Mouse (Mus musculus) small intestine, adult 2 months (tissue): ENCODE measurements around the gene Ldlrad2. TPM values are rescaled to one million over a fixed set of nuclear protein-coding genes. Genes with fewer than 3 reads are reported as not detected.

Source experiments
- H3K27ac ChIP-seq: fragments of 200-500 bp; 2 replicates; pipeline ENCODE4 v1.5.1; 2012; ENCODE audit warnings: low read depth, low read length, control low read depth, inconsistent platforms; ENCODE audit not compliant: insufficient read depth
- H3K27me3 ChIP-seq: fragments of 200-500 bp; 2 replicates; pipeline ENCODE4 v1.6.1; 2012; ENCODE audit warnings: mild to moderate bottlenecking, moderate library complexity, low read length, inconsistent platforms; ENCODE audit not compliant: control insufficient read depth, insufficient read depth
- H3K36me3 ChIP-seq: fragments of 200-500 bp; 2 replicates; pipeline ENCODE4 v1.6.1; 2012; ENCODE audit warnings: mild to moderate bottlenecking, low read length, control low read depth, inconsistent platforms; ENCODE audit not compliant: control insufficient read depth, insufficient read depth
- H3K4me1 ChIP-seq: fragments of 200-500 bp; 2 replicates; pipeline ENCODE4 v1.6.1; 2012; ENCODE audit warnings: low read length, inconsistent platforms, mixed read lengths; ENCODE audit not compliant: control insufficient read depth, insufficient read depth, insufficient read length
- H3K4me3 ChIP-seq: fragments of 200-500 bp; 2 replicates; pipeline ENCODE4 v1.5.1; 2012; ENCODE audit warnings: low read depth, mild to moderate bottlenecking, control low read depth, inconsistent platforms, low read length, moderate library complexity
- CTCF ChIP-seq: fragments of 200-500 bp; IDR thresholded peaks from 2 replicates; pipeline ENCODE4 v1.5.1; 2012; ENCODE audit warnings: low read depth, mild to moderate bottlenecking, control low read depth, inconsistent platforms, low read length, moderate library complexity, mixed read lengths; ENCODE audit not compliant: insufficient replicate concordance, insufficient read length; ENCODE audit errors: extremely low read depth
- POLR2A ChIP-seq: fragments of 200-500 bp; IDR thresholded peaks from 2 replicates; pipeline ENCODE4 v1.6.1; 2012; ENCODE audit warnings: low read depth, mild to moderate bottlenecking, control low read depth, inconsistent platforms, low read length, moderate library complexity
- WGBS: fragments of 180-500 bp; shearing (Covaris S2); methylation state at CpG from one replicate; pipeline ENCODE4 v1.1.7; 2018; 5-methylcytosine and 5-hydroxymethylcytosine counted together
- polyA plus RNA-seq: library from polyadenylated mRNA; depleted of rRNA; stranded (reverse); fragments of >200 nt; gene quantifications from 2 replicates; pipeline ENCODE4 v1.2.3, GENCODE M21; 2012; rRNA removed

The Ldlrad2 gene
- polyA plus RNA-seq, 1 experiment: not detected

DNA sequence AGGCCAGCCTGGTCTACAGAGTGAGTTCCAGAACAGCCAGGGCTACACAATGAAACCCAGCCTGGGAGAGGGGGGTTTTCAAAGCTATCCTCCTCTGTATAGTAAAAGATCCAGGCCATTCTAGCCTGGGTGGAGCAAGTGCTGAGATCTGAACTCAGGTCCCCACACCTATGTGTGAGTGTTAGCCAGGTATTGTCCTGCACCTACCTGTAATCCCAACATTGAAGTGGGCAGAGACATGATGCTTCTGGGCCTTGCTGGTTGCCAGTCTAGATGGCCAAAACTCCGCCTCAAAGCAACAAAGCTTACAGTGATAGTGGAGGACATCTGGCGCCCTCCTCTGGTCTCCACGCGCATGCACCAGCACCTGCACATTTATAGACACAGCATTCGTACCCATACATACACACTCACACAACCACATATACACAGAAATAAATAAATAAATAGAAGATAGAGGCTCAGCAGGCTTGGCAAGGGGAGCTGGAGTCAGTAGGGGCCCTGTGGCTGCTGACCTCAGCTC lies 28.3 kb downstream of the Ldlrad2 start:
- Histone ChIP-seq H3K4me1 (peaks cover 11% of the 10 kb centered on the region), H3K27ac (no peak overlapping the region), H3K27me3 (no peaks in the 10 kb centered on the region), H3K36me3 (peaks cover 11% of the 10 kb centered on the region), H3K4me3 (no peak overlapping the region)
- TF ChIP-seq CTCF: peak; percentile 70; the same call in 1 of the 2 replicates
- no peak for TF ChIP-seq POLR2A
- WGBS: 87% methylated on average over 5 of the region's 5 CpGs

DNA sequence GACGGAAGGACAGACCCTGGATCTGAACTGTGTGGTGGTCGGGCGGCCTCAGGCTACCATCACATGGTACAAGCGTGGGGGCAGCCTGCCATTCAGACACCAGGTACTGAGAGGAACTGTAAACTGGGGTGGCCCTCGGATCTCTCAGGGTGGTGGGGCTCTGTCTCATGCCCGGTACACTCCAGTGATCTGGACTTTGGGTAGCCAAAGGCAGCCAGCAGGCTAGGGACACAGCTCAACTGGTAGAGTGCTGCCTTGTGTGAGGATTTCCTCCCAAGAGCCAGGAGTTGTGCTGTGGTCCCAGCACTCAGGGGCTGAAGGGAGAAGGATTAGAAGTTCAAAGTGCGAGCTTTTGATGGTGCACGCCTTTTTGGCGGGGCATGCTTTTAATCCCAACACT lies 28.8 kb downstream of the Ldlrad2 start:
- Histone ChIP-seq H3K36me3 (peaks cover 9% of the 10 kb centered on the region), H3K27ac (no peak overlapping the region), H3K27me3 (no peaks in the 10 kb centered on the region), H3K4me3 (no peak overlapping the region), H3K4me1 (peaks cover 15% of the 10 kb centered on the region)
- whole genome bisulfite sequencing: 97% methylated on average over 9 of the region's 9 CpGs
- TF ChIP-seq POLR2A: no peak
- TF ChIP-seq CTCF: no peak

DNA sequence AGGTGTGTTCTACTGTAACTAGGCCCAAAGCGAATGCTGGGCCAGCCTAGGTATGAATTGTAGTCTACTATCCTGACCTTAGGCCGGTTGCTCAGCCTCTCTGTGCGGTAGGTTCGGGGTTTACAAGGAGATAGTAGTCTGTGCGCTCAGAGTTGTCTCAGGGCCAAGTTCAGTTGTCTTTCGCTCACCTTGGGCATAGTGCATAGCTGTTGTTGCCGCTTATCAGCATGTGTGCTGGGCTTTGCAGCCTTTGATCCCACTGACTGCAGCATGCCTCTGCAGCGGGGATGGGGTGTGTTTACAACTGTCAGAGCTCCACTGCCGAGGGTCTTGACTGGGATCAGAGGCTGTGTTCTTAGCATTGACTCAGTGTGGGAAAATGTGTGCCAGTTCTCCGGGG lies 31.4 kb downstream of the Ldlrad2 start:
- WGBS: 30% methylated on average over 10 of the region's 10 CpGs
- Histone ChIP-seq H3K36me3 (peaks cover 7% of the 10 kb centered on the region; the same call in 1 of the 2 replicates), H3K27me3 (no peaks in the 10 kb centered on the region), H3K27ac (no peak overlapping the region), H3K4me1 (peaks cover 20% of the 10 kb centered on the region), H3K4me3 (no peak overlapping the region)
- TF ChIP-seq POLR2A (no peak), CTCF (no peak)

DNA sequence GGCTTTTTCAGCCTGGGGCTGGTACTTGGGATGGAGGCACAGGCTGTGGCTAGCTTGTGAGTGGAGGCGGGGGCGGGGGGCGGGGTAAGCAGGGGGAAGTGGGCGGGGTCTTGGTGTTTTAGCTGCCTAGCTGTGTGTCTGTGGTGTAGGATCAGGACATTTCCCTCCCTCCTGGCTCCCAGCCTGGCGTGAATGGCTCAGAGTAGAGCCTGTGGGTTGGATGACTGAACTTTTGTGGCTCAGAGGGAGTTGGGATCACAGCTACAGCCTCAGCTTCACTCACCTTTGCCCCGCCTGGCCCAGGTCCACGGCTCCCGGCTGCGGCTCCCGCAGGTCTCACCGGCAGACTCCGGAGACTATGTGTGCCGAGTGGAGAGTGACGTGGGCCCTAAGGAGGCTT lies 34.0 kb downstream of the Ldlrad2 start:
- H3K36me3 ChIP-seq: 0 out of 2 replicates have a peak, but pooled peaks cover 5% of the 10 kb centered on the region

DNA sequence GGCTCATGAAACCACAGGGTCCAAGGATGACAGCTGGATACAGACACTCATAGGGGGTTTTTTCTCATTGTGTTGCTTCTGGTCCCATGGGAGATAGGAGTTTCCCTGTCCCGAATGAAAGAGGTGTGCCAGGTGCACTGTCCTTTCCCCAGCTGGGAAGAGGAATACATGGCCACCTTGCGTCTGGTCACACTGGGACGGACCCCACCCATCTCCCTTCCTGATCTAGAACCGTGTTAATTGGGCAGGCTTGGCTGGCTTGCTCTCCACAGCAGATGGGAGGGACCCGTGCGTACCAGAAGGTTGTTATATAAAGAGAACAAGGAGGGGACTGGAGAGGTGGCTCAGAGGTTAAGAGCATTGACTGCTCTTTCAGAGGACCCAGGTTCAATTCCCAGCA lies 46.5 kb downstream of the Ldlrad2 start:
- H3K27me3 ChIP-seq: no peaks in the 10 kb centered on the region
- H3K36me3 ChIP-seq: 0 out of 2 replicates have a peak, but pooled peaks cover 1% of the 10 kb centered on the region
- 31% methylated on average over 6 of the region's 6 CpGs for WGBS
- H3K4me3 ChIP-seq: no peak overlapping the region
- H3K27ac ChIP-seq: no peak overlapping the region
- no peak for TF ChIP-seq CTCF
- H3K4me1 ChIP-seq: peaks cover 13% of the 10 kb centered on the region; the same call in 1 of the 2 replicates

More for the DNA sequence above, 34.0 kb downstream of the Ldlrad2 start:
- Histone ChIP-seq H3K27me3 (no peaks in the 10 kb centered on the region), H3K27ac (no peak overlapping the region), H3K4me3 (no peak overlapping the region), H3K4me1 (peaks cover 20% of the 10 kb centered on the region)
- no peak for TF ChIP-seq POLR2A
- no peak for TF ChIP-seq CTCF
- 26% methylated on average over 14 of the region's 14 CpGs for WGBS

DNA sequence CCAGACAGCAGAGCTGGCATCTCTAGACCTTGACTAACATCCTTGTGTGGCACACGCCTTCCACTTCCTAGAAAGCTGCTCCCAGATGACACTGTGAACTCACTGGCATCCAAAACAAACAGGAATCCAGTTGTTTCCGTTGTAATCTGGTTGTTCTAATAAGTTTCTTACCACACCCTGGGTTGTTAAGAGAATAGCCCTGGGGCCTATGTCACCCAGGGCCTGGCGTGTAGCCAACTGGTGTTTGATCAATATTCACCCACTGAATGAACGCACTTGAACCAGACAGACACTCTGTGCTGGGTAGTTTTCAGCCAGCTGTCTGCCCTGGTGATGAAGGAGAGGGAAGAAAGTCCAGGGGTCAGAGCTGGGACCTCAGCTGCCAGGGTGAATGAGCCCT lies 47.0 kb downstream of the Ldlrad2 start:
- Histone ChIP-seq H3K36me3 (0 out of 2 replicates have a peak, but pooled peaks cover 1% of the 10 kb centered on the region), H3K4me1 (peaks cover 13% of the 10 kb centered on the region; the same call in 1 of the 2 replicates), H3K27me3 (no peaks in the 10 kb centered on the region), H3K27ac (no peak overlapping the region), H3K4me3 (no peak overlapping the region)
- 23% methylated on average over 4 of the region's 4 CpGs for WGBS
- TF ChIP-seq POLR2A (no peak), CTCF (no peak)

DNA sequence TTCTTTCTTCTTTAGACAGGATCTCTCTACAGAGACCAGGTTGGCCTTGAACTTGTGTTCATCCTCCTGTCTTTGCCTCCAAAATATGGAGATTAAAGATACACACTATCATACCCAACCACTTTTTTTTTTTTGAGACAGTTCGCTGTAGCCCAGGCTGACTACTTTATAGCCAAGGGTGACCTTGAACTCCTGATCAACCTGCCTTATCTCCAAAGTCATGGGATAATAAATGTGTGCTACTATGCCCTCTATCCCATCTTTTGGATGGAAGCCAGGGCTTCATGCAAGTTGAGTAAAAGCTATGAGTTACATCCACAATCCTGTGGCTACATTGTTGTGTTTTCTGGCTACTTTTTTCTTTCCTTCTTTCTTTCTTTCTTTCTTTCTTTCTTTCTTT lies 48.9 kb downstream of the Ldlrad2 start:
- no peak overlapping the region for H3K4me3 ChIP-seq
- H3K4me1 ChIP-seq: peaks cover 13% of the 10 kb centered on the region; the same call in 1 of the 2 replicates
- H3K27me3 ChIP-seq: no peaks in the 10 kb centered on the region
- no peak overlapping the region for H3K27ac ChIP-seq
- H3K36me3 ChIP-seq: peaks cover 6% of the 10 kb centered on the region; the same call in 1 of the 2 replicates
- WGBS: 50% methylated on average over 1 of the region's 1 CpGs
- TF ChIP-seq CTCF: no peak
- TF ChIP-seq POLR2A: no peak

Other genes with a start within 250 kb of the Ldlrad2 start
- 11.5 and 25.9 TPM in 2 replicates for gene Cdc42, start 216.8 kb downstream of the Ldlrad2 start, polyA plus RNA-seq
- gene Cela3a, start 164.8 kb downstream of the Ldlrad2 start, polyA plus RNA-seq: 23.4 TPM in 1 of 2 replicates, not detected in the other
- gene Cela3b, start 144.0 kb downstream of the Ldlrad2 start, polyA plus RNA-seq: 42.4 and 23,172 TPM in 2 replicates
- not detected in 2 replicates for gene 1700013G24Rik, start 121.3 kb downstream of the Ldlrad2 start, polyA plus RNA-seq
- gene Hspg2, start 105.8 kb downstream of the Ldlrad2 start, polyA plus RNA-seq: 38.2 and 40.5 TPM in 2 replicates
- 14.9 and 26.7 TPM in 2 replicates for gene Usp48, start 19.2 kb upstream of the Ldlrad2 start, polyA plus RNA-seq
- 48.4 and 141 TPM in 2 replicates for gene Rap1gap, start 90.2 kb upstream of the Ldlrad2 start, polyA plus RNA-seq
- gene Alpl, start 221.8 kb upstream of the Ldlrad2 start, polyA plus RNA-seq: 2.5 and 2.8 TPM in 2 replicates